Mouse (Mus musculus) lung, embryonic 14.5 days (tissue): ENCODE measurements at regions not wholly inside any gene's neighbourhood (a gene's known extent, or its start where the extent isn't known, plus 50 kb on each side); places are given as distances from the start of the nearest gene placed in this dataset.

Source experiments
- ATAC-seq: fragments of 200-750 bp; cut with Nextera tagmentation; 2 replicates; pipeline ENCODE4 v1.8.0; 2017; ENCODE audit warnings: mild to moderate bottlenecking, moderate TSS enrichment, moderate library complexity; ENCODE audit not compliant: insufficient read depth
- DNase-seq: peaks from one replicate; pipeline ENCODE4 v3.0.0-alpha.2; 2015
- H3K27ac ChIP-seq: fragments of 300-500 bp; sonication (generic); 2 replicates; pipeline ENCODE4 v1.5.1; 2014; ENCODE audit warnings: low read depth, mild to moderate bottlenecking, moderate library complexity
- H3K27me3 ChIP-seq: fragments of 300-500 bp; sonication (generic); 2 replicates; pipeline ENCODE4 v1.6.1; 2014; ENCODE audit warnings: low read length, control low read depth; ENCODE audit not compliant: insufficient read depth
- H3K36me3 ChIP-seq: fragments of 300-500 bp; sonication (generic); 2 replicates; pipeline ENCODE4 v1.6.1; 2014; ENCODE audit warnings: control low read depth; ENCODE audit not compliant: insufficient read depth
- H3K4me1 ChIP-seq: fragments of 300-500 bp; sonication (generic); 2 replicates; pipeline ENCODE4 v1.6.1; 2014; ENCODE audit warnings: antibody characterized with exemption, control low read depth; ENCODE audit not compliant: insufficient read depth
- H3K4me2 ChIP-seq: fragments of 300-500 bp; sonication (generic); 2 replicates; pipeline ENCODE4 v1.6.1; 2014; ENCODE audit warnings: mild to moderate bottlenecking
- H3K4me3 ChIP-seq: fragments of 300-500 bp; sonication (generic); 2 replicates; pipeline ENCODE4 v1.5.1; 2014; ENCODE audit warnings: low read depth, low read length
- H3K9ac ChIP-seq: fragments of 300-500 bp; sonication (generic); 2 replicates; pipeline ENCODE4 v1.6.1; 2014
- H3K9me3 ChIP-seq: fragments of 300-500 bp; sonication (generic); 2 replicates; pipeline ENCODE4 v1.6.1; 2016; ENCODE audit warnings: low read depth, low read length, control low read depth
- CTCF ChIP-seq: IDR thresholded peaks from 2 replicates; pipeline ENCODE4 v1.5.1; 2016; ENCODE audit warnings: antibody characterized with exemption, low read depth
- WGBS: fragments of 180-500 bp; shearing (Covaris S2); extraction: QIAGEN DNeasy Blood & Tissue Kit; methylation state at CpG from one replicate; pipeline ENCODE4 v1.1.7; 2014; 5-methylcytosine and 5-hydroxymethylcytosine counted together

GRCm38 (mm10) chr5:39144225-39144624, 267.6 kb upstream of the Clnk start:
- H3K4me3 ChIP-seq, result no peak overlapping the region
- no peak overlapping the region for H3K4me2 ChIP-seq
- H3K9ac ChIP-seq, result no peak overlapping the region
- WGBS, result 83% methylated on average over 10 of the region's 10 CpGs
- no peaks in the 10 kb centered on the region for H3K4me1 ChIP-seq
- no peak for DNase-seq
- H3K27me3 ChIP-seq, result no peaks in the 10 kb centered on the region
- no peaks in the 10 kb centered on the region for H3K36me3 ChIP-seq
- TF ChIP-seq CTCF, result no peak
- no peak for ATAC-seq
- no peak overlapping the region for H3K27ac ChIP-seq
- H3K9me3 ChIP-seq, result no peaks in the 10 kb centered on the region

GRCm38 (mm10) chr5:39143648-39144047, 267.0 kb upstream of the Clnk start:
- peak; percentile 45 for DNase-seq
- WGBS, result 37% methylated on average over 4 of the region's 4 CpGs

GRCm38 (mm10) chr5:39138375-39138774, 261.8 kb upstream of the Clnk start:
- no peak overlapping the region for H3K4me3 ChIP-seq
- no peak for ATAC-seq
- H3K4me2 ChIP-seq, result no peak overlapping the region
- 69% methylated on average over 3 of the region's 3 CpGs for WGBS
- H3K9ac ChIP-seq, result no peak overlapping the region
- no peaks in the 10 kb centered on the region for H3K4me1 ChIP-seq
- no peak overlapping the region for H3K27ac ChIP-seq
- H3K36me3 ChIP-seq, result no peaks in the 10 kb centered on the region
- TF ChIP-seq CTCF, result no peak
- no peaks in the 10 kb centered on the region for H3K9me3 ChIP-seq
- H3K27me3 ChIP-seq, result no peaks in the 10 kb centered on the region
- DNase-seq, result no peak

More at GRCm38 (mm10) chr5:39143648-39144047, 267.0 kb upstream of the Clnk start:
- Histone ChIP-seq H3K36me3 (no peaks in the 10 kb centered on the region), H3K9ac (no peak overlapping the region), H3K27me3 (no peaks in the 10 kb centered on the region), H3K4me3 (no peak overlapping the region), H3K4me2 (no peak overlapping the region), H3K9me3 (no peaks in the 10 kb centered on the region), H3K4me1 (no peaks in the 10 kb centered on the region), H3K27ac (no peak overlapping the region)
- TF ChIP-seq CTCF, result no peak
- 0 out of 2 replicates have a peak, but pooled peaks have one; percentile 28 for ATAC-seq

- Histone ChIP-seq H3K4me1 (no peaks in the 10 kb centered on the region; the same call in 1 of the 2 replicates), H3K9me3 (no peaks in the 10 kb centered on the region)
These were observed 252.3 kb upstream of the Clnk start for GRCm38 (mm10) chr5:39128931-39129330.

GRCm38 (mm10) chr5:39126833-39127232, 250.2 kb upstream of the Clnk start:
- H3K4me3 ChIP-seq, result no peak overlapping the region
- no peak overlapping the region for H3K9ac ChIP-seq
- H3K9me3 ChIP-seq, result no peaks in the 10 kb centered on the region
- no peak overlapping the region for H3K27ac ChIP-seq
- H3K27me3 ChIP-seq, result no peaks in the 10 kb centered on the region
- H3K4me2 ChIP-seq, result no peak overlapping the region
- no peaks in the 10 kb centered on the region; the same call in 1 of the 2 replicates for H3K4me1 ChIP-seq
- 78% methylated on average over 4 of the region's 4 CpGs for WGBS
- H3K36me3 ChIP-seq, result no peaks in the 10 kb centered on the region
- TF ChIP-seq CTCF, result no peak
- DNase-seq (no peak), ATAC-seq (no peak)

More at GRCm38 (mm10) chr5:39128931-39129330, 252.3 kb upstream of the Clnk start:
- no peaks in the 10 kb centered on the region for H3K27me3 ChIP-seq
- ATAC-seq, result no peak
- no peak for TF ChIP-seq CTCF
- no peak overlapping the region for H3K4me3 ChIP-seq
- no peak overlapping the region for H3K27ac ChIP-seq
- H3K9ac ChIP-seq, result no peak overlapping the region
- DNase-seq, result peak; percentile 18
- no peaks in the 10 kb centered on the region for H3K36me3 ChIP-seq
- H3K4me2 ChIP-seq, result no peak overlapping the region

GRCm38 (mm10) chr5:39126270-39126691, 249.7 kb upstream of the Clnk start:
- Histone ChIP-seq H3K36me3 (no peaks in the 10 kb centered on the region), H3K9me3 (no peaks in the 10 kb centered on the region), H3K4me2 (no peak overlapping the region), H3K27me3 (no peaks in the 10 kb centered on the region), H3K4me3 (no peak overlapping the region), H3K27ac (no peak overlapping the region), H3K4me1 (no peaks in the 10 kb centered on the region; the same call in 1 of the 2 replicates), H3K9ac (no peak overlapping the region)
- WGBS, result 71% methylated on average over 2 of the region's 2 CpGs
- no peak for TF ChIP-seq CTCF
- ATAC-seq (no peak; the same call in 1 of the 2 replicates), DNase-seq (peak; percentile 62)

GRCm38 (mm10) chr5:39110336-39110735, 233.7 kb upstream of the Clnk start:
- H3K9me3 ChIP-seq, result no peaks in the 10 kb centered on the region
- H3K36me3 ChIP-seq, result no peaks in the 10 kb centered on the region
- no peak overlapping the region for H3K4me3 ChIP-seq
- H3K27me3 ChIP-seq, result no peaks in the 10 kb centered on the region
- no peak overlapping the region for H3K9ac ChIP-seq
- no peaks in the 10 kb centered on the region for H3K4me1 ChIP-seq
- no peak overlapping the region for H3K27ac ChIP-seq
- ATAC-seq, result no peak
- H3K4me2 ChIP-seq, result no peak overlapping the region
- DNase-seq, result no peak
- no peak for TF ChIP-seq CTCF
- 94% methylated on average over 1 of the region's 1 CpGs for WGBS

- WGBS, result 70% methylated on average over 3 of the region's 3 CpGs
These were observed 232.9 kb upstream of the Clnk start for GRCm38 (mm10) chr5:39109526-39109925.

More at GRCm38 (mm10) chr5:39109526-39109925, 232.9 kb upstream of the Clnk start:
- H3K4me2 ChIP-seq, result no peak overlapping the region
- H3K4me3 ChIP-seq, result no peak overlapping the region
- DNase-seq, result no peak
- no peaks in the 10 kb centered on the region for H3K9me3 ChIP-seq
- H3K36me3 ChIP-seq, result no peaks in the 10 kb centered on the region
- no peak for ATAC-seq
- no peak overlapping the region for H3K9ac ChIP-seq
- no peaks in the 10 kb centered on the region for H3K4me1 ChIP-seq
- no peaks in the 10 kb centered on the region for H3K27me3 ChIP-seq
- no peak for TF ChIP-seq CTCF
- no peak overlapping the region for H3K27ac ChIP-seq
